Mouse (Mus musculus): ENCODE data around the gene Cr1l. TPM values are rescaled to one million over a fixed set of nuclear protein-coding genes. Genes with fewer than 3 reads are reported as not detected.

Gene Cr1l
- polyA plus RNA-seq (2014; fragmentation: Nextera tagmentation; extraction: Ambion mirVana) = 32.1 and 35.9 TPM in 2 replicates

GRCm38 (mm10) chr1:195130953-195131674, at the start of gene Cr1l:
Gene Cr1l (minus strand): TSS chr1:195131586.
- H3K4me1 ChIP-seq (ENCODE audit: control insufficient read depth, insufficient read depth, low read length) = 0 out of 2 replicates have a peak, but pooled peaks cover 7% of the 10 kb centered on the region
- H3K4me2 ChIP-seq (ENCODE audit: low read length) = peak within 1 kb of the TSS; percentile 63
- under 1% methylated on average over 31 of the region's 31 CpGs for WGBS
- peak within 1 kb of the TSS; percentile 65 for H3K4me3 ChIP-seq (replicated peaks; ENCODE audit: low read depth, low read length)
- peak within 1 kb of the TSS; percentile 88 for H3K27ac ChIP-seq (replicated peaks; ENCODE audit: low read depth, low read length)
- ATAC-seq (ENCODE audit: low FRiP score, low TSS enrichment) (peak; percentile 96), DNase-seq (peak; percentile 94)
- H3K36me3 ChIP-seq (ENCODE audit: control insufficient read depth, insufficient read depth, low read length) = no peaks in the 10 kb centered on the region
- H3K9me3 ChIP-seq (ENCODE audit: control insufficient read depth, low read length) = no peaks in the 10 kb centered on the region
- no peaks in the 10 kb centered on the region for H3K27me3 ChIP-seq (ENCODE audit: control insufficient read depth, insufficient read depth, low read length)
- peak within 1 kb of the TSS; percentile 75 for H3K9ac ChIP-seq (replicated peaks; ENCODE audit: low read length)

DNA sequence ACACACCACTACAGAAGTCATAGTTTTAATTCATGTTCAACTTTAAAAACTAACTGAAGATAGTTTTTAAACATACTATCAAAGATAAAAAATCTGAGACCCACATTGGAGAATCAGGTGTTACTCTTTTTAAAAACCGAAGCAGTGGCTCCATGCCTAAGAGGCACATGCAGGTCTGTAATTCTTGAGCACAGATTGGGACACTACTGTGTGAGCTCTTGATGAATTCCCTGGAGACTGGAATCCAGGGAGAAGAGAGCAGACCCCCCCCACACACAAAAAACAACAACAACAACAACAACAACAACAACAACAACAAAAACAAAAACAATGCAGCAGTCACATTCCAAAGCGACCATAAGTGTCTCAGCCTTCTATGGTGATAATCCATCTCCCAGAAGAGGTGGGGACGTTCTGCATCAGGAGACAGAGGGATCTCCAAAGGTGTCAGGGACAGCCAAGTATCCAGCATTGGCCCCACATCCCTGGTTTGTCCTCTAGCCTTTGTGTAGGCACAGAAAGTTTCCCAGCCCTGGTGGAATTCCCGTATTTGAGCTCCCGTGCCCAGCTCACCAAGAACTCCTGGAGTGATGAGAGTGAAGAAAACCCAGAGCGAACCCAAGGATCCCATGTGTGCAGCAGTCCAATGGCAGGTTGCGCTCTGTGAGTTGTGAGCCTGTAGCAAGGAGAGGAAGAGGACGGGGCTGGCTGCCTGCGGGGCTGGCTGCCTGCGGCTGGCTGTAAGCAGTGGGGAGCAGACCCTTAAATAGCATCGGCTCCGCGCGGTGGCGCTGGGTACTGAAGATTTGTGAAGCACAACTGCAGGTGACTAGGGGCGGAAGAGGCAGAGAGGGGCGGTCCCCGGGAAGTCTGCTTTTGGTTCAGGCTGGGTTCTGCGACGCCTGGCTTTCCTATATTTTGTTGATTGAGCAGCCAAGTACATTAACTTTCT, 44.9 kb upstream of the Cr1l start, which contains the start of gene Cr2:
TSS of gene Cr2 (minus strand) at position 737 of the 952 bp plus-strand sequence.
- Histone ChIP-seq H3K27ac (replicated peaks; ENCODE audit: low read depth, low read length) (no peak within 1 kb of the TSS), H3K9me3 (ENCODE audit: control insufficient read depth, low read length) (no peaks in the 10 kb centered on the region), H3K27me3 (ENCODE audit: control insufficient read depth, insufficient read depth, low read length) (no peaks in the 10 kb centered on the region), H3K4me2 (ENCODE audit: low read length) (peak within 1 kb of the TSS; percentile 55), H3K36me3 (ENCODE audit: control insufficient read depth, insufficient read depth, low read length) (no peaks in the 10 kb centered on the region), H3K9ac (replicated peaks; ENCODE audit: low read length) (peak within 1 kb of the TSS; percentile 39), H3K4me3 (replicated peaks; ENCODE audit: low read depth, low read length) (peak within 1 kb of the TSS; percentile 22), H3K4me1 (ENCODE audit: control insufficient read depth, insufficient read depth, low read length) (0 out of 2 replicates have a peak, but pooled peaks cover 4% of the 10 kb centered on the region)
- WGBS = 8% methylated on average over 20 of the region's 20 CpGs
- peak; percentile 89 for DNase-seq
- ATAC-seq (ENCODE audit: low FRiP score, low TSS enrichment) = peak; percentile 96

DNA sequence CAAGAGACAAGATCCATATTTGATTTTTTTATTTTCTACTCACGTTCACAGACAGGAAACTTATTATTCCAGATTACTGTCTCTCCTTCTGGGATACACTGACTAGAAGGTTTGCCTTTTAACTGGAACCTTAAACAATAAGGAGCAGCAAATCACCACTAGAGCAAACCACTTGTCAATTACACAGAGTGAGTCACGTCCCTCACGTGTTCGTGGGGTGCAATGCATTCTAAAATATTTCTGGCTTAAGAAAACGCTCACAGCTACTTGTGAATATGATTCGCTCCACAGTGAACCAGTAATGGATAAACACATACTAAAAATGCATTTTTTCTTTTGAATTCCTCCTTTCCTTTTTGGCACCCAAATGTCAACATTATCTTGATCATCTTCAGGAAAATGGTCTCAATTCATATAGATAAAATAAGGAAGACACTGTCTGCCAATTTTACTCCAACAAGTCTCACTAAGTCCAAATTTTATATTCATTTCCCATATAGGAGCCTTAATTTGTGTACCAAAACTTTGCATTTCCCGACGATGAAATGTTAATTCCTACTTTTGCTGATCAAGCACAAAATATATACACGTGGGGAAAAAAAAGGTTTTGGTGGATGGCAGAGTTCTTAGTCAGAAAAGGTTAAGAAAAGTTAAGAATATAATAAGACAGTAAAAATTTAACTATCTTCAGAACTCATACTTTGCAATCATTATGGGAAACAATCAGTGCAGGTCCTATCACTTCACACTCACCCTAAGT, 33.8 kb upstream of the Cr1l start:
- Histone ChIP-seq H3K4me1 (ENCODE audit: control insufficient read depth, insufficient read depth, low read length) (no peaks in the 10 kb centered on the region), H3K27ac (replicated peaks; ENCODE audit: low read depth, low read length) (no peak overlapping the region), H3K36me3 (ENCODE audit: control insufficient read depth, insufficient read depth, low read length) (no peaks in the 10 kb centered on the region), H3K4me3 (replicated peaks; ENCODE audit: low read depth, low read length) (no peak overlapping the region), H3K9ac (replicated peaks; ENCODE audit: low read length) (no peak overlapping the region), H3K9me3 (ENCODE audit: control insufficient read depth, low read length) (no peaks in the 10 kb centered on the region), H3K4me2 (ENCODE audit: low read length) (no peak overlapping the region), H3K27me3 (ENCODE audit: control insufficient read depth, insufficient read depth, low read length) (no peaks in the 10 kb centered on the region)
- 87% methylated on average over 9 of the region's 9 CpGs for WGBS
- ATAC-seq (ENCODE audit: low FRiP score, low TSS enrichment) (no peak), DNase-seq (no peak)

GRCm38 (mm10) chr1:195132070-195132469, 684 bp upstream of the Cr1l start:
- H3K27ac ChIP-seq (replicated peaks; ENCODE audit: low read depth, low read length) = no peak overlapping the region
- no peaks in the 10 kb centered on the region for H3K27me3 ChIP-seq (ENCODE audit: control insufficient read depth, insufficient read depth, low read length)
- peak overlapping the region; percentile 63 for H3K4me2 ChIP-seq (ENCODE audit: low read length)
- H3K4me1 ChIP-seq (ENCODE audit: control insufficient read depth, insufficient read depth, low read length) = 0 out of 2 replicates have a peak, but pooled peaks cover 7% of the 10 kb centered on the region
- peak overlapping the region; percentile 75; the same call in 1 of the 2 replicates for H3K9ac ChIP-seq (replicated peaks; ENCODE audit: low read length)
- no peaks in the 10 kb centered on the region for H3K9me3 ChIP-seq (ENCODE audit: control insufficient read depth, low read length)
- ATAC-seq (ENCODE audit: low FRiP score, low TSS enrichment) (no peak), DNase-seq (peak; percentile 11)
- peak overlapping the region; percentile 65 for H3K4me3 ChIP-seq (replicated peaks; ENCODE audit: low read depth, low read length)
- 64% methylated on average over 3 of the region's 3 CpGs for WGBS
- no peaks in the 10 kb centered on the region for H3K36me3 ChIP-seq (ENCODE audit: control insufficient read depth, insufficient read depth, low read length)

GRCm38 (mm10) chr1:195131675-195132015, 259 bp upstream of the Cr1l start:
- no peak for DNase-seq
- no peak for ATAC-seq (ENCODE audit: low FRiP score, low TSS enrichment)
- Histone ChIP-seq H3K9ac (replicated peaks; ENCODE audit: low read length) (peak overlapping the region; percentile 75), H3K4me1 (ENCODE audit: control insufficient read depth, insufficient read depth, low read length) (0 out of 2 replicates have a peak, but pooled peaks cover 7% of the 10 kb centered on the region), H3K36me3 (ENCODE audit: control insufficient read depth, insufficient read depth, low read length) (no peaks in the 10 kb centered on the region), H3K4me2 (ENCODE audit: low read length) (peak overlapping the region; percentile 63), H3K9me3 (ENCODE audit: control insufficient read depth, low read length) (no peaks in the 10 kb centered on the region), H3K27me3 (ENCODE audit: control insufficient read depth, insufficient read depth, low read length) (no peaks in the 10 kb centered on the region), H3K4me3 (replicated peaks; ENCODE audit: low read depth, low read length) (peak overlapping the region; percentile 65), H3K27ac (replicated peaks; ENCODE audit: low read depth, low read length) (peak overlapping the region; percentile 88)
- 25% methylated on average over 4 of the region's 4 CpGs for WGBS

DNA sequence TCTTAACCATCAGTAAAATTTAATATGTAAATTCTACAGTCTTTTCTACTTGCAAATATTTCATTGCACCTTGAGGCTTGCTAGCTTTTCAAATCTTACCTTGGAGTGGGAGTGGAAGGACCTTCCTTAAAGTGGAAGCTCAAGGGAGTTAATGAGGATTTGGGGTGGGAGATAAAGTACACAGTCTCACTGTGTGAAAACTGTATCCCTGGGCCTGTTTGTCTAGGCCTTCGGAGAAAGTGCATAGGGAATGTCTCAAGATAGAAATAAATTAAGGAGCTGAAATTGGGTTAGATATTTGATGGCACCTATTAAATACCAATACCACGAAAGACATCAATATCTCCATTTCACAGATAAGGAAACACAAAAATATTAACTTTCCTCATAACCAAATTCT, 907 bp downstream of the Cr1l start:
- WGBS = 12% methylated on average over 2 of the region's 2 CpGs
- Histone ChIP-seq H3K9me3 (ENCODE audit: control insufficient read depth, low read length) (no peaks in the 10 kb centered on the region), H3K27ac (replicated peaks; ENCODE audit: low read depth, low read length) (peak overlapping the region; percentile 88), H3K4me1 (ENCODE audit: control insufficient read depth, insufficient read depth, low read length) (0 out of 2 replicates have a peak, but pooled peaks cover 7% of the 10 kb centered on the region), H3K9ac (replicated peaks; ENCODE audit: low read length) (peak overlapping the region; percentile 75), H3K4me2 (ENCODE audit: low read length) (peak overlapping the region; percentile 63), H3K4me3 (replicated peaks; ENCODE audit: low read depth, low read length) (peak overlapping the region; percentile 65), H3K27me3 (ENCODE audit: control insufficient read depth, insufficient read depth, low read length) (no peaks in the 10 kb centered on the region), H3K36me3 (ENCODE audit: control insufficient read depth, insufficient read depth, low read length) (no peaks in the 10 kb centered on the region)
- ATAC-seq (ENCODE audit: low FRiP score, low TSS enrichment) = peak; percentile 24; the same call in 1 of the 2 replicates
- no peak for DNase-seq

GRCm38 (mm10) chr1:195129867-195130266, 1.5 kb downstream of the Cr1l start:
- 78% methylated on average over 1 of the region's 1 CpGs for WGBS
- no peaks in the 10 kb centered on the region for H3K36me3 ChIP-seq (ENCODE audit: control insufficient read depth, insufficient read depth, low read length)
- H3K4me2 ChIP-seq (ENCODE audit: low read length) = 0 out of 2 replicates have a peak overlapping the region, but pooled peaks have one; percentile 7
- H3K9me3 ChIP-seq (ENCODE audit: control insufficient read depth, low read length) = no peaks in the 10 kb centered on the region
- DNase-seq (no peak), ATAC-seq (ENCODE audit: low FRiP score, low TSS enrichment) (no peak)
- no peak overlapping the region for H3K4me3 ChIP-seq (replicated peaks; ENCODE audit: low read depth, low read length)
- no peak overlapping the region for H3K9ac ChIP-seq (replicated peaks; ENCODE audit: low read length)
- H3K27me3 ChIP-seq (ENCODE audit: control insufficient read depth, insufficient read depth, low read length) = no peaks in the 10 kb centered on the region
- H3K4me1 ChIP-seq (ENCODE audit: control insufficient read depth, insufficient read depth, low read length) = 0 out of 2 replicates have a peak, but pooled peaks cover 7% of the 10 kb centered on the region
- H3K27ac ChIP-seq (replicated peaks; ENCODE audit: low read depth, low read length) = no peak overlapping the region

- no peak for ATAC-seq (ENCODE audit: low FRiP score, low TSS enrichment)
Observed at GRCm38 (mm10) chr1:195114414-195114813, 17.0 kb downstream of the Cr1l start.

More at GRCm38 (mm10) chr1:195114414-195114813, 17.0 kb downstream of the Cr1l start:
- Histone ChIP-seq H3K4me3 (replicated peaks; ENCODE audit: low read depth, low read length) (no peak overlapping the region), H3K27ac (replicated peaks; ENCODE audit: low read depth, low read length) (no peak overlapping the region), H3K36me3 (ENCODE audit: control insufficient read depth, insufficient read depth, low read length) (peaks cover 24% of the 10 kb centered on the region), H3K4me1 (ENCODE audit: control insufficient read depth, insufficient read depth, low read length) (no peaks in the 10 kb centered on the region), H3K27me3 (ENCODE audit: control insufficient read depth, insufficient read depth, low read length) (no peaks in the 10 kb centered on the region), H3K4me2 (ENCODE audit: low read length) (no peak overlapping the region), H3K9ac (replicated peaks; ENCODE audit: low read length) (no peak overlapping the region), H3K9me3 (ENCODE audit: control insufficient read depth, low read length) (no peaks in the 10 kb centered on the region)
- no peak for DNase-seq
- WGBS = 97% methylated on average over 1 of the region's 1 CpGs

Data from midbrain, embryonic 14.5 days (tissue).